Mouse (Mus musculus) mouse embryonic stem cell (cell line): ENCODE data around the gene Ttc17.
"Not testable (repeated sequence)": the region's sequence is repeated elsewhere in the genome, so short reads cannot be mapped to it uniquely, and the experiment has no call there.

Experiments used
- in situ Hi-C, 2 experiments: fragments of 300-500 bp; cut with MboI; formaldehyde crosslinking; loops; 1 replicate in 1 of 2; 3 replicates in 1 of 2; pipeline ENCODE4 v1.14.3; 2019 to 2020; ENCODE audit warnings: low sequenced_read_pairs in 2 of 2, low pct_unique_long_range_greater_than_20kb in 1 of 2, mixed read lengths in 1 of 2; ENCODE audit not compliant: unreplicated experiment in 1 of 2

The Ttc17 gene

DNA sequence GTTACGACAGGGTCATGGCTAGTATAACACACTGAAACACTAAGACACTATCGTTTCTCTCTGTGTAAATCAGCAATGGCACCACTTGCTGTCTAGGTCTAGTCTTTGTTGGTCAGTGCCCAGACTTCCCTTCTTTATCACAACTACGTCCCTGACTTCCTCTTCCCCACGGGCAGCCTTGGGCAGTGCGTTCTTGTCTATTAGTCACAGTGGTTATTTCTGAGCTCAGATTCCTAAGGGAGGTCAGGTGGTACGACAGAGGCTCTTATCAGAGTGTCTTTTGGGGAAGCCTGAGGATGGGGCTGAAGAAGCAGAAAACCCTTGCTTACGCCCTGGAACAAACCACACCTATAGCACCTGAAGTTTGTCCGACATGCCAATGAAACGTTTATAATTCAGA, 17.5 kb downstream of the Ttc17 start:
- in situ Hi-C loops: no loop called here

DNA sequence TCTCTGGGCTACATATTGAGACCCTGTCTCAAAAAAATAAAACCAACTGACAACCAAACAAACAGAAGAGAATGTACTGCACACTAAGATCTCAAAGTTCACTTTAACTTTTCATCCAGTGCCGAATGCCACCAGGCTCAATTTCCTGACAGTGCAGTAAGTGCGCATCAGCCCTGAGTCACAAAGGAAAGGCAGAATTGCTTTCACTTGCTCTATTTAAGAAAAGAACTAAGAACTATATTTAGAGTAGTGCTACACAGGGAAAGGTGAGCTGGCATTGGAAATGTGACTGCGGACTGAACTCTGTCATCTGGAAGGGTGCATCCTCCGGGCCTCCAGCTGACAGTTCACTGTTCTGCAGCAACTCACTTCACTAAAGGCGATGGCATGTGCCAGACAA, 18.6 kb downstream of the Ttc17 start:
- in situ Hi-C loops: no loop called here

DNA sequence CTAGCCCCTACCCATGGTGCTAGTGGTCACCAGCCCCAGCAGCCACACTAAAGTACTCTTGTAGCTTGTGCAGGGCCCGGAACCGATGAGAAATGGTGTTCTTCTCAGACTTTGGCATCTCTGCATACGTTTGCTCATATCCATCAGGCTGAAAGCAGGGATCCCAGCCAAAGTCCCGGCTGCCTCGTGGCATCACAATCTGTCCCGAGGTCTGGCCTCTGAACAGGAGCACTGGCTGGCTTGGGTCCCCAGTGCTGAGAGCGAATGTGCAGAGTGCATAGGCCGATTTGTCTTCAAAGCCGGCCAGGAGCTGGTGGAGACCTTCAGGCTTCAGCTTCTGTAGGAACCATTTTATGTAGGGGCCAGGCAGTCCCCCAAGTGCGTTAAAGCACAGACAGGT, 22.0 kb downstream of the Ttc17 start:
- in situ Hi-C loops: not testable (repeated sequence)

DNA sequence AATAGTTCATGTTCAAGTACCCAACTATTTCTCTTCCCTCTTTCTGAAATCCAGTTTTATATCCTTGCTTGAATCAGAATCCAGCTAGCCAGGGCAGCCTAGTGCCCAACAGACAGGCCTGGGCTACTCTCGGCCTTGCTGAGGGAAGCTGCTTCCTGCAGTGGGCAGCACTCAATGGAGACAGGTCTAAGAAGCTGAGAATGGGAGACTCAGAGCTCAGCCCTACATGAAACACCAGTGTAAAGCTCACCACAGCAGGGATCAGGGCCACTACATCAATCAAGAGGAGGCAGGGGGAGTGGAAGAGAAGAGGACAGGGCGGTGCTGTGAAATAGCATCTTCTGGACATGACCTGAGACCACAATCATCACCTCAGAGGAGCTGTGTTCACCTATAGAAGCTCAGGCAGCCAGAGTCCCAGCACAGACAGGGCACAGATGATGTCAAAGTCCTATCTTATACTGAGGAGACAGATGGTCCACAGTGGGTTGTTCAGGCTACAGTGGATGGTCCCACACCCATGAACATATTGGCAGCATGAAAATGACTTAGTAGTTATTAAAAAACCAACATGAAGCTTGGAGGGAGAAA, 25.3 kb downstream of the Ttc17 start:
- in situ Hi-C loops: no loop called here

DNA sequence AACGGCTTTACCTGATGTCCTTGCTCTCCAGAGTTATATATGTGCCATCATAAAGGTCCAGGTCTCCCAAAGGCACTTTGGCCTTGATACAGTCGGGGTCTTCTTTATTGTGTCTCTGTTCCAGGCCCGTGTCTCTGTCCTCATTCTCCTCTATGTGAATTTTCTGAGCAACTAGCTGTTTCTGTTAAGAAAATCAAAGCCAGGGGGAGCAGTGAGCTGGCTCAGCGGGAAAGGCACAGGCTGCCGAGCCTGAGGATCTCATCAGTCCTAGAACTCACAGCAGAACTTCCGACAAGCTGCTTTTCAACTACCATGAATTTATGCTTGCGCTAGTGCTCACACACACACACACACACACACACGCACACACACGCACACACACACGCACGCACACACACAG, 27.8 kb downstream of the Ttc17 start:
- in situ Hi-C loops: no loop called here

DNA sequence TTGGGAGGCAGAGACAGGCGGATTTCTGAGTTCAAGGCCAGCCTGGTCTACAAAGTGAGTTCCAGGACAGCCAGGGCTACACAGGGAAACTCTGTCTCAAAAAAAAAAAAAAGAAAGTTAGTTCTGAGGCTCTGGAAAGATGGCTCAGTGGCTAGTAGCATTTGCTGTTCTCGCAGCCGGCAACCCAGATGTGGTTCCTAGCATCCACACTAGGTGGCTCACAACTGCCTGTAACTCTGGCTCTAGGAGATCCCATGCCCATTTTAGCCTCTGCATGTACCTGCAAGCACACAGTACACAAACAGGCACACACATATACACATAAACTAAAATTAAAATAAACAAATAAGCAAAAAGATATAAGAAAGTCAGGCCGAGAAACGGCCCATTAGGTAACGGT, 35.4 kb downstream of the Ttc17 start:
- in situ Hi-C loops: no loop called here

DNA sequence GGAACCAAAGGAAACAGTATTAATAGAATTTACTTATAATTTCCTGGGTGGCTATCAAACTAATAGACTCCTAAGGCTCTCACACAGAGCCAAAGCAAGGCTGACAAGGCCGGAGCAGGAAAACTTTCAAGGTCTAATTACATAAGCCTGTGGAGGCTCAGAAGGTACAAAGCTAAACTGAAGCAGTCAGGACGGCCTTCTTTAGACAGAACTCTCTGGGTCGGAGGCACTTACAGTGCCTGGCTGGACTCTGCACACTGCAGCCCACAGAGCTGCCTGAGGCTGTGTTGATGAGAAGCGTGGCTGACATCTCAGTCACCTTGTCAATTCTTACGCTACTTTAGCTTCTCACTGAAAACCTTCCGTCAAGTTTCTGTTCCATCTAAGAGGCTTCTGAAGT, 42.7 kb downstream of the Ttc17 start:
- in situ Hi-C loops: no loop called here

DNA sequence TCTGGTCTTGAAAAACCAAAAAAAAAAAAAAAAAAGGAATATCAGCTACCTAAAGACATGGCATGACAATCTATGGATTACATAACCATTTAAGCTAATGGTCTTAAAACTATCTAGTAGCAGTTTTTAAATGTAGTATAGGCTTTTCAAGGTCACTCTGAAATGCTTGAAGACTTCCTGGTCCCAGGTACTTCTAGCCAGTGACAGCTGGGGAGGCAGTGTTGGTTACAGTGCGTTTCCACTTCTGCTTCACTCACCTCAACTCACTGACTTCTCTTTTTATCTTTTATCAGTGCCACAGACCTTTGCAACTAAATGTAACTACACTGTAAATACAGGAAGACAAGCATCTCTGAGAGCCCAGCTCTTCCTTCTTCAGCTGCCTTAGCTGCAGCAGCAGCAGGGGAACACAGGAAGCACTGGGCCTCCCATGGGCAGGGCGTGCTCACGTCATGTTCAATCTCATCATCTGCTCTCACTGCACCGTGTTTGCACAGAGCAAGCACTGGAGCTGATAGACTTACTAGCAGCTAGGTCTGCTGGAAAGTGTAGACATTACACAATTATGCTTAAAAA, 46.0 kb downstream of the Ttc17 start:
- in situ Hi-C loops: no loop called here

DNA sequence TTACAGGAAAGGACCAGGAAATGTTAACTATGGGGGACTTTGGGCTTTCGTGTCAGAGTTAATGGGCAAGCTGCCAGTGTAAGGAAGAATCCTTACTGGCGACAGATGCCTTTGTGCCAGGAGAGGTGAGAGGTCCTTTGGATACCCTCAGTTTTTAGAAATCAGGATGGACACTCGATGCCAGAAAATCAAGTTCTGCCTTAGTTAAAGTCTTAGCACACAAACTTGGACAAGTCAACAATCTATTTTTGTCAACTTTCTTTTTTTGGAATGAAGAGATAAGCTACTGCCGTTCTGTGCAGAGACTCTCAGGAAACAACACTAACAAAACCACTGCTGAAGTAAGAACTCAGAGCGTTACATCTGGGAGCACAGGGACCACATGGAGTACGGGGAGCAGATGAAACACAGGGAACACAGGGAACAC, 58.3 kb downstream of the Ttc17 start:
- in situ Hi-C loops: no loop called here

DNA sequence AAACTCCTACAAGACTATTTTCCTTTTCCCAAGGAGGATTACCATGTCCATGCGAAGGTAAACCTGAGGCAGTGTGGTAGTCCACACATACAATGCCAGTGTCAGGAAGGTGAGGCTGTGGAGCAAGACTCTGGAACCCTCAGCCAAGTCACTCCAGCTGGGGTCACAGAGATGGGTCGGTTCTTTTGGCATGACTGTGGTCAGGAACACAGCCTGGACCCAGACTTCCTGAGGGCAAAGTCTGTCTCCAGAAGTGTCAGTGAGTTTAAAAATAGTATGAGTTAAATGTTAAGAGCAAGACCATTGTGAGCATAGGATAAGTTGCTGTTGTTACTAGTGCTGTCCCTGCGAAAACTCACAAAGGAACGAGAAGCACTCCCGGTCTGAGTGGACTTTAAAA, 59.7 kb downstream of the Ttc17 start:
- in situ Hi-C loops: no loop called here

DNA sequence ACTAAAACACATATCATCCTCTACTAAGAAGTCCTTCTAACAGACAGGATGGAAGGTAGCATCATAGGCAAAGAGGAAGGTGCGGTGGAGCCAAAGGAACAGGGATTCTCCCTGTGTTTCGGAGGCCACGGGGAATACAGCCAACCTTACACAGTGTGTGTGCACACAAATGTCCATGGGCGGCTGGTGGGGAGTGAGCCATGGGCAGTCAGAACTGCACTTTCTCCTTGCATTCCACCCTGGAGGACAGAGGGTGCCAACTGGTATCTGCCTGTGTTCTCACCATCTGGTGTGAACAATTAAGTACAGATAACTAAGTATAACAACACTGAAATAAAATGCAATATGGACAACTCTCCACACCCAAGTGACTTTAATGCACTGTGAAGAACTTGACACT, 61.9 kb downstream of the Ttc17 start:
- in situ Hi-C loops: no loop called here

DNA sequence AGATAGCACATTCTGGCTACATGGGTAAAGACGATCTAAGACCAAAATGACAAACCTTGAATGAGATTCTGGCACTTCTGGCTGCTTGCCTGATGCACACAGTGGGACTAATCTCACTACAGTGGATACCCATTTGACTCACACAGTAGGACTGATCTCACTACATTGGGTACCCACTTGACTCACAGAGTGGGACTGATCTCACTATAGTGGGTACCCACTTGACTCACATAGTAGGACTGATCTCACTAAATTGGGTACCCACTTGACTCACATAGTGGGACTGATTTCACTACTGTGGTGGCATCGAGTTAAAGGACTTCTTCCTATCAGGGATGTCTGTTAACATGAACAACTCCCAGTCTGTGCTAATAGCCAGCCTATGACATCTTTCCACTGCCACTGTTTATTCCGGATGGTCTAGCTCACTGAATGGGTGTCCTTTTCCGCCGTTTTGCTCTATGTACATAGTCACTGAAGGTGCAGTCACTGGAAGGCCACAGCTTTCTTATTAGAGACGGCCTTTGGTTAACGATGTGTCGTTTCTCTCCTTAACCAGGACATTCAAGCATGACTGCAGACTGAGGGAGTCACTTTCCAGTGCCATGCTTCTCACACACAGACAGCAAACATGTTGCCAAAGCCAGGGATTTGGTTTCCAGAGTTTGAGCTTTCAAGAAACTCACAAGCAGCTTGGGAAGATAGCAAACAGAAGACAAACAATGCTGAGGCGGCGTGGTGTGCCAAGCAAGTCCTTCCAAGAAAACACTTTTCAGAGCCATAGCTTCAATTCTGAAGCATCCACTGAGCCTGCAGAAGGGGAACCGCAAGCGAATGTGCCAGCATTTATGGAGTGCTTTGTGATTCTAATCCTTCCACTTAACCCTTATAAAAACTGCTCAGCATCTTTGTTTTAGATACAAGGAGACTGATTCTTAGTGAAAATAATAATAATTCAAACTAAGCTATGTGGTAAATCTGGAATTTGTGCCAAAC, 62.9 kb downstream of the Ttc17 start:
- in situ Hi-C loops: no loop called here

DNA sequence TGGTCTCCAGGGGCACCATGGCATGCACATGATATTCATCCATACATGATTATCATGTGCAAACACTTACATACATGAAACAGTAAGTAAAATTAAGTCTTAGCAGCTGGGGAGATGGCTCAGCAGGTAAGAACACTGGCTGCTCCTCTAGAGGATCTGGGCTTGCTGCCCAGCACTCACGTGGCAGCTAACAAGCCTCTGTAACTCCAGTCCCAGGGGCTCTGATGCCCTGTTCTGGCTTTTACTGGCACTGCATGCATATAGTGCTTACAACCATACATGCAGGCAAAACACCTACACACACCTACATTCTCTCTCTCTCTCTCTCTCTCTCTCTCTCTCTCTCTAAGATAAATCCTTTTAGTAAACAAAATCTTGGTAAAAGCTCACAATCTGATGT, 65.7 kb downstream of the Ttc17 start:
- in situ Hi-C loops: no loop called here

DNA sequence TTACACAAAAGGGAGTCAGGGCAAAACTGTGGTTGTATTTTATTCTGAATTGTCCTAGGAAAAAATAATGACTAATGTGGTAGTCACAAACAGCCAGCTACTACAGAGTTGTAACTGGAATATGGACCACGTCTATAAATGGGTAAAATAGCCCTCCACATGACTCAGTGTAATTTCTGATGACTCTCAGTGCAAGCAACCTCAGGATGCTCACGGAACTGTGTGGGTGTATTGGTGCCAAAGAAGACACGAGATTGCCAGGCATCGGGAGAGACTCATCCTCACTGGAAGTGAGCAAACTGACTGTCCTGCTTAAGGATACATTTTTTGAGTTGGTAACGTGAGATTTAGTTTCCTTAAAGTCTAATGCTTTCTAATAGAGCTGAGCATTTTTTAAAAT, 67.0 kb downstream of the Ttc17 start:
- in situ Hi-C loops: no loop called here

DNA sequence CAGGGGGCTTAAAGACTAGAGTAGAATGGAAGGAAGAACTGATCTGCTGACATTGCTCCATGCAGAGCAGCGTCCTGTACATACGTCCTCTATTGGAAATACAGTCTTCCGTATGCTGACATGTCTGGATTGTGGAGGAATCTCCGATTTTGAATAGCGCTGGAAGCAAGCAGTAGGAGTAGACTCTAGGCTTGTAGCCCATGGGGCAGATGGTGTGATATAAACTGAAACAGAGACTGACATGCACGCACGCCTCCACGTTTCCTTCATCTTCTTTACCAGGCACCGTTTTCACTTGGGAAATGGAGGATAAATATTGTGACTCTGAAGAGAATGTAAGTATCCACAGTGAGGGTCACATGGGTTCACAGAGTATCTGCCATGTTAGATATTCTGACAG, 70.2 kb downstream of the Ttc17 start:
- in situ Hi-C loops: no loop called here

DNA sequence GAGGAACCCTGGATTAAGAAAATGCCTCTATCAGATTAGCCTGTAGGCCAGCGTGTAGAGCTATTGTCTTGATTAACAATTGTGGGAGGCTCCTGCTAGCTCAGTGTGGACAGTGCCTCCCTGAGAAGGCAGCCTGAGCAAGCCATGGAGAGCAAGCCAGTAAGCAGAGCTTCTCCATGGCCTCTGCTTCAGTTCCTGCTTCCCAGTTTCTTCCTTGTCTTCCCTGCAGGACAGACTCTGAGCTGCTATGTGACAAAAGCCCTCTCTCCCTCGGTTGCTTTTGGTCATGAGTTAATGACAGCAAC, 71.8 kb downstream of the Ttc17 start:
- in situ Hi-C loops: no loop called here

DNA sequence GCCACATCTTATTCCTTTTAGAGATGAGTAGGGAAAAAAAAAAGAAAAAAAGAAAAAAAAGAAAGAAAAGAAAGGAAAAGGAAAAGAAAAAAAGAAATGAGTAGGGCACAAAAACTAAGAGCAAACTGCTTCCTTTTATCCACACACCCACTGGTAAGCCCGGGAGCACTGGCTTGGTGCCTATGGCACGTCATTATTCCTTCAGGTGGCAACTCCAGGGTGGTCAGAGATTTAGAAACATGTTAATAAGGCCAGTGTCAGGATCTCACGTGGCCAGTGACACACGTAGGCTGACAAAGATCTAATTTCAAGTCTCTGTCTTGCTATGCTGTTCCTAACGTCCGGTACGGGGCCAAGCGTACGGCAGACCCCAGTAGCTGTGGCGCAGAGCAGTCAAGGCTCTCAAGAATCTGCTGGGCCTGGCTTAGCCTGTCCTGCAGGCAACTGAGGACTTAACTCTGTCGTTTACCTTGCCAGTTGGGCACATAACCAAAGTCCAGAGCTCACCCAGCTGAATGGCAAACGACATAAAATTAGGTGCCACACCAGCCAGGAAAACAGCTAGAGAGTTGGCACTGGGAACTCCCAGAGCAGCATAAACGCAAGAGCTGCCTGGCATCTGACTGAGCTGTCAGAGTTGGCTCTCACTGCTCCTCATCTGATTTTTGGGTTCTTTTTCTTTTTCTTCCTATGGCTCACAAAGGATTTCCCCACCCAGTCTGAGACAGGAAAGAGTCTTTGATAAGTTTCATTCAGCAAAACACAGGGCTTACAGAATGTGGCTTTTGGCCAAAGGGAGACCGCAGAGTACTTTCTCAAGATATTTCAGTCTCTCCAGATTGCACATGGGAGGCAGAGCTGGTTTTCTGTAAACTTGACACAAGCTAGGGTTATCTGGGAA, 72.4 kb downstream of the Ttc17 start:
- in situ Hi-C loops: no loop called here

DNA sequence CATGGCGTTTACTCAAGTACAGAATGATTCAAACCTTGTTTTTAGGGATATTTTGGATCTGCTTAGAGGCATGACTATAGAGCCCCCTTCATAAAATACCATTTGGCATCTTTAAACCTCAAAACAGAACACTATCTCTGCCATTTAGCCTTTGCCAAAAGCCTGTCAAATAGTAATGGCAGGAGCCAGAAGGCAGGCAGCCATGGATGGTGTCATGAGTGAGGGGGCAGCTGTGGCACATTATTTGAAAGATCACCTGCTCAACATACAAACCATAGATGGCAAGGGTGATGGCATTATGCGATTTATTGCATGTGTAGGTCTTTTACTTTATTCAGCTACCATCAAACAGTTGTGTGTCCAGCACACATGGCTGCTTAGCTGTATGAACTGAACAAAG, 73.4 kb downstream of the Ttc17 start:
- in situ Hi-C loops: no loop called here

DNA sequence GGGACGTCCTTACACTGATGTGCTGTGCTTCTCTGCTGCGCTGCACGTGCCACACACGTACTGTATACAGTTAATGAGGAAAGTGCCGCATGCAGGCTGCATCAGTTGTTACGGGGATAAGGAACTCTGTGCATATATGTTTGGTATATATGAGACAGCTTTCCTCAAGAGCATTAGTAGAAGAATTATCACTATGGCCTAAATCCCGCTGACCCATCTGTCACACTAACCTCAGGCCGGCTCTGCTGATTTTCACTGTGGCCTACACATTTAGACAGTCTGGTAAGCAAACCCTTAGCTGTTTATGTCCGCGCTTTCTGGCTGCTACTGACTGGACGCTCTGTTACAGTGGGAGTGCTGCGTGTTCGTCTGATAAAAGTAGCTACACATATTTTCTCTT, 77.2 kb downstream of the Ttc17 start:
- in situ Hi-C loops: no loop called here
